Mouse (Mus musculus) hindbrain, embryonic 15.5 days (tissue): ENCODE measurements at regions not wholly inside any gene's neighbourhood (a gene's known extent, or its start where the extent isn't known, plus 50 kb on each side); places are given as distances from the start of the nearest gene placed in this dataset.

Source experiments
- ATAC-seq: fragments of 200-750 bp; cut with Nextera tagmentation; 2 replicates; pipeline ENCODE4 v1.8.0; 2017; ENCODE audit warnings: low read depth, moderate number of reproducible peaks, moderate TSS enrichment; ENCODE audit not compliant: low FRiP score
- H3K27ac ChIP-seq: fragments of 300-500 bp; sonication (generic); replicated peaks from 2 replicates; pipeline ENCODE4 v1.5.1; 2015; ENCODE audit warnings: mild to moderate bottlenecking, inconsistent platforms
- H3K27me3 ChIP-seq: fragments of 300-500 bp; sonication (generic); 2 replicates; pipeline ENCODE4 v1.6.1; 2015; ENCODE audit warnings: control low read depth, inconsistent platforms
- H3K36me3 ChIP-seq: fragments of 300-500 bp; sonication (generic); 2 replicates; pipeline ENCODE4 v1.6.1; 2015; ENCODE audit warnings: control low read depth, inconsistent platforms
- H3K4me1 ChIP-seq: fragments of 300-500 bp; sonication (generic); replicated peaks from 2 replicates; pipeline ENCODE4 v1.6.1; 2015; ENCODE audit warnings: control low read depth, inconsistent platforms
- H3K4me2 ChIP-seq: fragments of 300-500 bp; sonication (generic); 2 replicates; pipeline ENCODE4 v1.6.1; 2015; ENCODE audit warnings: moderate library complexity, mild to moderate bottlenecking, inconsistent platforms
- H3K4me3 ChIP-seq: fragments of 300-500 bp; sonication (generic); 2 replicates; pipeline ENCODE4 v1.5.1; 2015; ENCODE audit warnings: mild to moderate bottlenecking, inconsistent platforms
- H3K9ac ChIP-seq: fragments of 300-500 bp; sonication (generic); 2 replicates; pipeline ENCODE4 v1.6.1; 2015; ENCODE audit warnings: inconsistent platforms
- H3K9me3 ChIP-seq: fragments of 300-500 bp; sonication (generic); 2 replicates; pipeline ENCODE4 v1.6.1; 2016; ENCODE audit warnings: control low read depth, inconsistent platforms
- WGBS: fragments of 180-500 bp; shearing (Covaris S2); methylation state at CpG from one replicate; pipeline ENCODE4 v1.1.7; 2015; 5-methylcytosine and 5-hydroxymethylcytosine counted together

GRCm38 (mm10) chr5:63331186-63331585 lies 317.7 kb upstream of the Nwd2 start:
- Histone ChIP-seq H3K4me1 (no peaks in the 10 kb centered on the region), H3K36me3 (no peaks in the 10 kb centered on the region), H3K9me3 (no peaks in the 10 kb centered on the region), H3K9ac (no peak overlapping the region), H3K27ac (no peak overlapping the region), H3K27me3 (no peaks in the 10 kb centered on the region), H3K4me2 (no peak overlapping the region), H3K4me3 (no peak overlapping the region)
- ATAC-seq, result no peak

- H3K36me3 ChIP-seq, result no peaks in the 10 kb centered on the region
- no peak overlapping the region for H3K4me2 ChIP-seq
- no peak overlapping the region for H3K9ac ChIP-seq
- H3K27me3 ChIP-seq, result no peaks in the 10 kb centered on the region
- ATAC-seq, result no peak
- H3K9me3 ChIP-seq, result no peaks in the 10 kb centered on the region
- WGBS, result 74% methylated on average over 2 of the region's 2 CpGs
- H3K4me1 ChIP-seq, result no peaks in the 10 kb centered on the region
- no peak overlapping the region for H3K4me3 ChIP-seq
- H3K27ac ChIP-seq, result no peak overlapping the region
Measured at GRCm38 (mm10) chr5:63351108-63351507, 297.8 kb upstream of the Nwd2 start.

GRCm38 (mm10) chr5:63391956-63392355 lies 256.9 kb upstream of the Nwd2 start:
- Histone ChIP-seq H3K27me3 (no peaks in the 10 kb centered on the region), H3K9ac (no peak overlapping the region), H3K4me1 (no peaks in the 10 kb centered on the region), H3K4me2 (no peak overlapping the region), H3K4me3 (no peak overlapping the region), H3K9me3 (no peaks in the 10 kb centered on the region), H3K36me3 (no peaks in the 10 kb centered on the region), H3K27ac (no peak overlapping the region)
- 79% methylated on average over 2 of the region's 2 CpGs for WGBS
- ATAC-seq, result no peak

GRCm38 (mm10) chr5:63397963-63398362 lies 250.9 kb upstream of the Nwd2 start:
- 56% methylated on average over 3 of the region's 3 CpGs for WGBS
- no peak for ATAC-seq

GRCm38 (mm10) chr5:63430167-63430566 lies 218.7 kb upstream of the Nwd2 start:
- no peak overlapping the region for H3K9ac ChIP-seq
- H3K27ac ChIP-seq, result no peak overlapping the region
- no peaks in the 10 kb centered on the region for H3K4me1 ChIP-seq
- H3K4me3 ChIP-seq, result no peak overlapping the region
- no peaks in the 10 kb centered on the region for H3K27me3 ChIP-seq
- H3K9me3 ChIP-seq, result no peaks in the 10 kb centered on the region
- WGBS, result 84% methylated on average over 3 of the region's 3 CpGs
- no peak for ATAC-seq
- H3K36me3 ChIP-seq, result no peaks in the 10 kb centered on the region
- no peak overlapping the region for H3K4me2 ChIP-seq

More at GRCm38 (mm10) chr5:63397963-63398362, 250.9 kb upstream of the Nwd2 start:
- H3K27ac ChIP-seq, result no peak overlapping the region
- no peak overlapping the region for H3K9ac ChIP-seq
- H3K9me3 ChIP-seq, result no peaks in the 10 kb centered on the region
- H3K27me3 ChIP-seq, result no peaks in the 10 kb centered on the region
- no peak overlapping the region for H3K4me3 ChIP-seq
- no peaks in the 10 kb centered on the region for H3K4me1 ChIP-seq
- no peaks in the 10 kb centered on the region for H3K36me3 ChIP-seq
- H3K4me2 ChIP-seq, result no peak overlapping the region

GRCm38 (mm10) chr5:63444407-63444806 lies 204.5 kb upstream of the Nwd2 start:
- no peak overlapping the region for H3K27ac ChIP-seq
- no peaks in the 10 kb centered on the region for H3K9me3 ChIP-seq
- H3K9ac ChIP-seq, result no peak overlapping the region
- H3K4me3 ChIP-seq, result no peak overlapping the region
- peaks cover 8% of the 10 kb centered on the region for H3K4me1 ChIP-seq
- H3K27me3 ChIP-seq, result no peaks in the 10 kb centered on the region
- no peak overlapping the region for H3K4me2 ChIP-seq
- no peaks in the 10 kb centered on the region for H3K36me3 ChIP-seq
- peak; percentile 56; the same call in 1 of the 2 replicates for ATAC-seq
- WGBS, result 50% methylated on average over 3 of the region's 3 CpGs

GRCm38 (mm10) chr5:63445171-63445570 lies 203.7 kb upstream of the Nwd2 start:
- Histone ChIP-seq H3K27me3 (no peaks in the 10 kb centered on the region), H3K4me3 (no peak overlapping the region), H3K36me3 (no peaks in the 10 kb centered on the region), H3K4me2 (no peak overlapping the region), H3K9me3 (no peaks in the 10 kb centered on the region), H3K9ac (no peak overlapping the region), H3K4me1 (peaks cover 8% of the 10 kb centered on the region), H3K27ac (no peak overlapping the region)
- 47% methylated on average over 4 of the region's 4 CpGs for WGBS
- ATAC-seq, result no peak

GRCm38 (mm10) chr5:63468526-63469268 lies 180.2 kb upstream of the Nwd2 start:
- no peak overlapping the region for H3K4me2 ChIP-seq
- 0 out of 2 replicates have a peak overlapping the region, but pooled peaks have one; percentile 34 for H3K27ac ChIP-seq
- no peaks in the 10 kb centered on the region for H3K36me3 ChIP-seq
- 48% methylated on average over 2 of the region's 2 CpGs for WGBS
- no peaks in the 10 kb centered on the region for H3K9me3 ChIP-seq
- H3K4me3 ChIP-seq, result no peak overlapping the region
- H3K27me3 ChIP-seq, result no peaks in the 10 kb centered on the region
- H3K9ac ChIP-seq, result no peak overlapping the region
- no peak for ATAC-seq
- no peaks in the 10 kb centered on the region for H3K4me1 ChIP-seq

GRCm38 (mm10) chr5:63469701-63470100 lies 179.2 kb upstream of the Nwd2 start:
- Histone ChIP-seq H3K27ac (no peak overlapping the region), H3K4me2 (no peak overlapping the region), H3K9me3 (no peaks in the 10 kb centered on the region), H3K36me3 (no peaks in the 10 kb centered on the region), H3K4me1 (no peaks in the 10 kb centered on the region), H3K27me3 (no peaks in the 10 kb centered on the region), H3K4me3 (no peak overlapping the region), H3K9ac (no peak overlapping the region)
- 51% methylated on average over 1 of the region's 1 CpGs for WGBS
- ATAC-seq, result no peak

GRCm38 (mm10) chr5:63473163-63473562 lies 175.7 kb upstream of the Nwd2 start:
- ATAC-seq, result no peak
- no peaks in the 10 kb centered on the region for H3K9me3 ChIP-seq
- no peak overlapping the region for H3K9ac ChIP-seq
- H3K4me1 ChIP-seq, result no peaks in the 10 kb centered on the region
- H3K27ac ChIP-seq, result no peak overlapping the region
- 85% methylated on average over 3 of the region's 3 CpGs for WGBS
- H3K36me3 ChIP-seq, result no peaks in the 10 kb centered on the region
- H3K27me3 ChIP-seq, result no peaks in the 10 kb centered on the region
- H3K4me2 ChIP-seq, result no peak overlapping the region
- H3K4me3 ChIP-seq, result no peak overlapping the region

- Histone ChIP-seq H3K4me2 (no peak overlapping the region), H3K27me3 (no peaks in the 10 kb centered on the region), H3K27ac (no peak overlapping the region), H3K36me3 (no peaks in the 10 kb centered on the region), H3K9ac (no peak overlapping the region), H3K4me1 (no peaks in the 10 kb centered on the region), H3K4me3 (no peak overlapping the region), H3K9me3 (no peaks in the 10 kb centered on the region)
- 63% methylated on average over 2 of the region's 2 CpGs for whole genome bisulfite sequencing
- no peak for ATAC-seq
Measured at GRCm38 (mm10) chr5:63476240-63476973, 172.5 kb upstream of the Nwd2 start.

GRCm38 (mm10) chr5:63498952-63499351 lies 149.9 kb upstream of the Nwd2 start:
- no peak overlapping the region for H3K9ac ChIP-seq
- 75% methylated on average over 1 of the region's 1 CpGs for WGBS
- no peaks in the 10 kb centered on the region for H3K27me3 ChIP-seq
- no peaks in the 10 kb centered on the region for H3K36me3 ChIP-seq
- ATAC-seq, result no peak
- no peak overlapping the region for H3K27ac ChIP-seq
- H3K9me3 ChIP-seq, result no peaks in the 10 kb centered on the region
- no peak overlapping the region for H3K4me2 ChIP-seq
- no peak overlapping the region for H3K4me3 ChIP-seq
- H3K4me1 ChIP-seq, result no peaks in the 10 kb centered on the region
